Mouse (Mus musculus) intestine, embryonic 15.5 days (tissue): ENCODE measurements around the gene Mkrn1. TPM values are rescaled to one million over a fixed set of nuclear protein-coding genes. Genes with fewer than 3 reads are reported as not detected.
"Not testable (repeated sequence)": the region's sequence is repeated elsewhere in the genome, so short reads cannot be mapped to it uniquely, and the experiment has no call there.

Experiments used
- ATAC-seq: fragments of 200-750 bp; cut with Nextera tagmentation; 2 replicates; pipeline ENCODE4 v1.8.0; 2017; ENCODE audit warnings: moderate TSS enrichment, moderate library complexity
- H3K27ac ChIP-seq: fragments of 300-500 bp; sonication (generic); 2 replicates; pipeline ENCODE4 v1.5.1; 2015; ENCODE audit warnings: mild to moderate bottlenecking, inconsistent platforms
- H3K27me3 ChIP-seq: fragments of 300-500 bp; sonication (generic); replicated peaks from 2 replicates; pipeline ENCODE4 v1.6.1; 2015; ENCODE audit warnings: inconsistent platforms
- H3K36me3 ChIP-seq: fragments of 300-500 bp; sonication (generic); 2 replicates; pipeline ENCODE4 v1.6.1; 2015; ENCODE audit warnings: inconsistent platforms
- H3K4me1 ChIP-seq: fragments of 300-500 bp; sonication (generic); replicated peaks from 2 replicates; pipeline ENCODE4 v1.6.1; 2015; ENCODE audit warnings: inconsistent platforms
- H3K4me2 ChIP-seq: fragments of 300-500 bp; sonication (generic); replicated peaks from 2 replicates; pipeline ENCODE4 v1.6.1; 2015; ENCODE audit warnings: mild to moderate bottlenecking, inconsistent platforms
- H3K4me3 ChIP-seq: fragments of 300-500 bp; sonication (generic); replicated peaks from 2 replicates; pipeline ENCODE4 v1.5.1; 2015; ENCODE audit warnings: inconsistent platforms
- H3K9ac ChIP-seq: fragments of 300-500 bp; sonication (generic); 2 replicates; pipeline ENCODE4 v1.6.1; 2015; ENCODE audit warnings: inconsistent platforms
- H3K9me3 ChIP-seq: fragments of 300-500 bp; sonication (generic); 2 replicates; pipeline ENCODE4 v1.6.1; 2016; ENCODE audit warnings: inconsistent platforms
- WGBS: fragments of 180-500 bp; shearing (Covaris S2); methylation state at CpG from one replicate; pipeline ENCODE4 v1.1.7; 2015; 5-methylcytosine and 5-hydroxymethylcytosine counted together
- polyA plus RNA-seq: library from polyadenylated mRNA; unstranded; fragments of >200 nt; fragmentation: Nextera tagmentation; extraction: Ambion mirVana; gene quantifications from 2 replicates; pipeline ENCODE4 v1.2.1, GENCODE M21; 2015

Mkrn1 gene
- polyA plus RNA-seq, 1 experiment from 2014 or later: 59.3 TPM

DNA sequence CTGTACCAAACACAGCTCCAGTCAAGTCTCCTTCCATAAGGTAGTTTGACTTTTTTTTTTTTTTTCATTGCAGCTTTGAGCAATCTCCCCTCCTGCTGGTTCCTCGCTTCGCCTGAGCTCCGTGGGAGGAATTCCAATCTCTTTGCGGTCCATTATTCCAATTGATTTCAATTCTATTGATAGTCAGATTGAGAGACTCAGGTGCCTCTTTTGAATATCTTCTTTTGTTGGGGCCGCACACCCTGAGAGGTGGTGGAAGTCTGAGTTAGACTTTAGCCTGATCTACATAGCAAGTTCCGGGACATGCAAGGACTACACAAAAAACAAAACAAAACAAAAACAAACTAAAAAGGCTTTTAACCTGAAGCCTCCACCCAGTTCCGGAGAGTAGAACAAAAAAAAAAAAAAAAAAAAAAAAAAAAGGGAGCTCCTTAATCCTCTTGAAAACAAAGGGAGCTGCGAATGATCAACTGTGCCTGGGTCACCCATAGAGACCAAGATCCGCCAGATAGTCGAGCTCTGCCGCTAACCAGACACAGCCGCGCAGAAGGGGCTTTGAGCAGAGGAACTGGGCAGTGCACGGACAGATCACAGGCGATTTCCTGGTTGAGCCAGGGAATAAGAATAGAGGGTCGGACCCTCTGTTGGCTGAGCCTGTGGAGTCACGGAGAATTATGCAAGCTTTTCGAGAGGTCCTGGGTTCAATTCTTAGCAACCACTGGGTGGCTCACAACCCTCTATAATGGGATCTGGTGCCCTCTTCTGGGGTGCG, 25.7 kb upstream of the Mkrn1 start:
- Histone ChIP-seq H3K27me3 (no peaks in the 10 kb centered on the region), H3K4me3 (no peak overlapping the region), H3K27ac (no peak overlapping the region), H3K36me3 (no peaks in the 10 kb centered on the region), H3K9ac (no peak overlapping the region), H3K4me2 (peak overlapping the region; percentile 35), H3K9me3 (no peaks in the 10 kb centered on the region), H3K4me1 (no peaks in the 10 kb centered on the region)
- 20% methylated on average over 19 of the region's 19 CpGs for WGBS
- no peak for ATAC-seq

DNA sequence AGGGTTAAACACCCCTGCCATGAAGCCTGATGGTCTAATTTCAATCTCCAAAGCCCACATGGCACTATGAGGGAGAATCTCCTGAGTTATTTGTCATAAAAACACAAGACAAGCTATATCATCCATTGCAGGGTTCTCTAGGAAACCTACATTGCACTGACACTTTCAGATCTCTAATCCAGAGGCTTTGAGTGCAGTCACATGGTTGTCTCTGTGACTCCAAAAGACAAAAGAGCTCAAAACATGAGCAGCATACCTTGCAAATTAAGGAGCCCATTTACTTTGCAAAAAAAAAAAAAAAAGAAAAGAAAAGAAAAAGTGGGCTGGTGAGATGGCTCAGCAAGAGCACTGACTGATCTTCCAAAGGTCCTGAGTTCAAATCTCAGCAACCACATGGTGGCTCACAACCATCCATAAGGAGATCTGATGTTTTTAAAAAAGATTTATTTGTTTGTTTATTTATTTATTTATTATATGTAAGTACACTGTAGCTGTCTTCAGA, 22.6 kb upstream of the Mkrn1 start:
- H3K4me3 ChIP-seq: no peak overlapping the region
- no peak overlapping the region for H3K4me2 ChIP-seq
- no peak for ATAC-seq

DNA sequence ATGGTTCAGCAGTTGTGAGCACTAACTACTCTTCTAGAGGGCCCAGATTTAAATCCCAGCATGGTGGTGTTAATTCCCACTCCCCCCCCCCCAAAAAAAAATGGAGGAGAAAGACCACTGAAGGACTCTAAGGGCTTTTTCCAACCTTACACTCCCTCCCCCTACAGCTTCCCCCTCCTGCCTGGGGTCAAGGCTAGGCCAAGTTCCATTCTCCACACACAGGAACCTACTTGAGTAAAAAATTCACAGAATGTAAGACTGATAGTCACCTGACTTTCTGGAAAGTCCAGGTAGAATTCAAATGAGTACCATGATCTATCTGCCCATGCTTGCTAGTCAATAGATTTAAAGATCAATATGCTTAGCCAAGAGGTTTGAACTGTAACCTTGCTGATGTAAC, 19.9 kb upstream of the Mkrn1 start:
- H3K9me3 ChIP-seq: no peaks in the 10 kb centered on the region
- ATAC-seq: no peak
- H3K4me2 ChIP-seq: no peak overlapping the region

More for the DNA sequence above, 22.6 kb upstream of the Mkrn1 start:
- H3K9me3 ChIP-seq: no peaks in the 10 kb centered on the region
- H3K27ac ChIP-seq: no peak overlapping the region
- no peak overlapping the region for H3K9ac ChIP-seq
- H3K27me3 ChIP-seq: no peaks in the 10 kb centered on the region
- no peaks in the 10 kb centered on the region for H3K36me3 ChIP-seq
- H3K4me1 ChIP-seq: no peaks in the 10 kb centered on the region

DNA sequence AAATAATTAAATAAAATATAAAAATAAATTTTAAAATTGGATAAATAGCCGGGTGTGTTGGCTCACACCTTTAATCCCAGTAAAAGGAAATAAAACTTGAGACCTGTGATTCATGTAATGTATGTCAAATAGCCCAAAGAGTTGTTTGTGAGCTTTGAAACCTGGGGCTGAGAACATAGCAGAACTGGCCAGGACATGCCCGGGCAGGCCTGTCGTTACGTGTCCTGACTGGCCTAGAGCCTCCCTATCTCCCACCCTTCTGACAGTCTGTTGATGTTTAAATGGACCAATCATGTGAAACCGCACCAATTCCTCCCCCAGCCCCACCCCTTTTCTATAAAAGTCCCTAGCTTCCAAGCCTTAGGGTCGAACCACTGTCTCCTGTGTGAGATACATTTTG, 17.3 kb upstream of the Mkrn1 start:
- 87% methylated on average over 6 of the region's 6 CpGs for WGBS
- not testable (repeated sequence) for H3K27ac ChIP-seq, H3K4me2 ChIP-seq, H3K9me3 ChIP-seq, H3K9ac ChIP-seq, H3K4me3 ChIP-seq, H3K36me3 ChIP-seq, ATAC-seq, H3K4me1 ChIP-seq, H3K27me3 ChIP-seq

More for the DNA sequence above, 19.9 kb upstream of the Mkrn1 start:
- Histone ChIP-seq H3K9ac (no peak overlapping the region), H3K27me3 (no peaks in the 10 kb centered on the region), H3K36me3 (no peaks in the 10 kb centered on the region), H3K4me3 (no peak overlapping the region), H3K27ac (no peak overlapping the region), H3K4me1 (no peaks in the 10 kb centered on the region)

DNA sequence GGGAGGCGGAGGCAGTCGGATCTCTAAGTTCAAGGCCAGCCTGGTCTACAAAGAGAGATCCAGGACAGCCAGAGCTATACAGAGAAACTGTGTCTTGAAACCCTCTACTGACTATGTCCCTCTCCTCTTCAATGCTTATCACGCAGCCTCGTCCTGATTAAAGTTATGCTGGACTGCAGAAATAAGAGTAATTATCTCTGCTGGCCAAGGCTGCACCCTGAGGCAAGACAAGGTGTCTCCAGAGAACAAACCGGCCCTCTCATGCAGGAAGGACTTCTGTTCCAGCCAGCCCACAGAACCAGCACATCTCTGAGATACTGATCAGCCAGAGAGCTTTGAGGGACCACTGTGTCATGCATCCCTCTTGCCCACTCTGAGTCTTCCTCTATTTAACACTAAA, 15.6 kb upstream of the Mkrn1 start:
- Histone ChIP-seq H3K9me3 (no peaks in the 10 kb centered on the region), H3K4me1 (no peaks in the 10 kb centered on the region), H3K4me3 (no peak overlapping the region), H3K36me3 (no peaks in the 10 kb centered on the region), H3K4me2 (no peak overlapping the region), H3K27me3 (no peaks in the 10 kb centered on the region), H3K27ac (no peak overlapping the region), H3K9ac (no peak overlapping the region)
- WGBS: 84% methylated on average over 5 of the region's 5 CpGs
- ATAC-seq: no peak

DNA sequence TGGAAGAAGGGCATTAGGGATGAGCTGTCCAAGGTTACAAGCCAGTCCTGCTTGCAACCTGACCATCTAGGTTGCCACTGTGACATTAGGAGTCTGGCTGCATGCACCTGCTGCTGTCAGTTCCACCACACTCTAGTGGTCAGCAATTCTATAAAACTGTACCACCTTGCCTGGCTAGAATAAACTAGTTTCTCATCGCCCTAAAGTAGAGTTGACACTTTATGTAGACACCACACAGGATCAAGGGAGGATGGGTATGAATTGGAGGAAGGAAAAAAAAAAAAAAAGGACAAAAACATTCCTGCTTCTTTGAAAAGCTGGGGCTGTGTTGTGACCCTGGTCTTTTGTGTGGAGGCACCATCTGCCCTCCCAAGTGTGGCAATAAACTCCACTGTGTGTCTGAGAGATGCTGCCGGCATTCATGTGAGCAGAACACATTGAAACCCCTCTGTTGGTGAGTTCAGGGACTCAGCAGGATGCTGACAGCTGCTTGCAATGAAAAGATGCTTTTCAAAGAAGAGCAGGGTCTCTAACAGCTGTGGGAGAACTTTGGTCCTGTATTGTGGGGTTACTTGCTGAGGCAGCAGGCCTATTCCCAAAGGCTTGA, 14.7 kb upstream of the Mkrn1 start:
- peak; percentile 39 for ATAC-seq
- Histone ChIP-seq H3K9ac (no peak overlapping the region), H3K9me3 (no peaks in the 10 kb centered on the region), H3K36me3 (no peaks in the 10 kb centered on the region), H3K4me1 (no peaks in the 10 kb centered on the region), H3K27me3 (no peaks in the 10 kb centered on the region), H3K4me2 (no peak overlapping the region), H3K4me3 (no peak overlapping the region), H3K27ac (no peak overlapping the region)
- WGBS: 70% methylated on average over 2 of the region's 2 CpGs

DNA sequence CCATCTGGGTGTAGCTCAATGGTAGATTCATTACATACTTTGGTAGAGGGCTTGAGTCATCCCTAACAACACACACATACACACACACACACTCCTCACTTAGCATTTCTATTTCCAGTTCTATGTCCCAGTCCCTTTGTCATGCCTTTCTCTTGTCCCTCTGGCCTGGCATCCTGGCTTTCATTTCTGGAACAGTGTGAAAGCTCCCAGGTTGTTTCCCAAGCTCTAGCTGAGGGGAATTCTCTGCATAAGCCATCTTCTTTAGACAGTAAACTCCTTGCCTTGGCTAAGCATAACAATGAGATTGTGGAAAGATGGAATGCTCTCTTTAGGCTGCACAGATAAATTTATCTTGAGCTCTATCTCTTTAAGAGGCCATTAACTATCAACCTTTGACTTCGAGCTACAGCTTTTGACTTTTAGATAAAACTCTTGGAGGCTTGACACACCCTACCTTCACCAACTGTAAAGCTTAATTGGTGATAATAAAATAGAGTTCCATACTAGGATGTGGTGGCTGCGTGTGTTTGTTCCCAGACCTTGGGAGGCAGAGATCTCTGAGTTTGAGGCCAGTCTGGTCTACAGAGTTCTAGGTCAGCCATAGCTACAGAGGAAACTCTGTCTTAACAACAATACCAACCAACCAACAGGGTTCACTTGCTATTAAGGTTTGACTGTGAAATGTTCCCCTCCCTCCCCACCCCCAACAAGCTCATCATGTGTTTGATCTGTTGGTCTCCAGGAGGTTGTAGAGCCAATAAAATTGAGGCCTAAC, 14.0 kb upstream of the Mkrn1 start:
- no peak overlapping the region for H3K4me3 ChIP-seq
- WGBS: 50% methylated on average over 2 of the region's 2 CpGs
- H3K27me3 ChIP-seq: no peaks in the 10 kb centered on the region
- no peak overlapping the region for H3K4me2 ChIP-seq
- H3K27ac ChIP-seq: no peak overlapping the region
- no peaks in the 10 kb centered on the region for H3K9me3 ChIP-seq
- ATAC-seq: peak; percentile 81
- H3K36me3 ChIP-seq: no peaks in the 10 kb centered on the region
- H3K9ac ChIP-seq: no peak overlapping the region
- no peaks in the 10 kb centered on the region for H3K4me1 ChIP-seq

DNA sequence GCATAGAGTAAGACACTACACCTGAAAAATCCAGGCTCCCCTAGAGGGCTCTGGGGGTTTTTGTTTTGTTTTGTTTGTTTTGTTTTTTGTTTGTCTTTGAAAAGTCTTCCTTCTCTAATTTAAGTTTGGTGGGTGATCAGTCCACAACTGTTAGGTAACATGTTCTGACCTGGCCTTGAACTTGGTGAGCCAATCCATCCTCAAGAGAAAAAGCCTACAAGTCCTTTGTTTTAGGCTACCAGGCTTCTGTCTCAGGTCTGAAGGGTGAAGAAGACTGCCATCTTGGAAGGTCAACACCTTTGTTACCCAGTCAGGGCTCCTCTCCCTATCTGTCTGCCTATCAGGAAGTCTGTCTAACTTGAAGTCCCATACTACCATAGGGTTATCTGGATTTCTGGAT, 13.4 kb upstream of the Mkrn1 start:
- H3K27me3 ChIP-seq: no peaks in the 10 kb centered on the region
- H3K4me3 ChIP-seq: no peak overlapping the region
- no peaks in the 10 kb centered on the region for H3K9me3 ChIP-seq
- no peaks in the 10 kb centered on the region for H3K36me3 ChIP-seq
- no peaks in the 10 kb centered on the region for H3K4me1 ChIP-seq
- no peak overlapping the region for H3K27ac ChIP-seq
- peak; percentile 29 for ATAC-seq
- H3K9ac ChIP-seq: no peak overlapping the region
- H3K4me2 ChIP-seq: no peak overlapping the region

DNA sequence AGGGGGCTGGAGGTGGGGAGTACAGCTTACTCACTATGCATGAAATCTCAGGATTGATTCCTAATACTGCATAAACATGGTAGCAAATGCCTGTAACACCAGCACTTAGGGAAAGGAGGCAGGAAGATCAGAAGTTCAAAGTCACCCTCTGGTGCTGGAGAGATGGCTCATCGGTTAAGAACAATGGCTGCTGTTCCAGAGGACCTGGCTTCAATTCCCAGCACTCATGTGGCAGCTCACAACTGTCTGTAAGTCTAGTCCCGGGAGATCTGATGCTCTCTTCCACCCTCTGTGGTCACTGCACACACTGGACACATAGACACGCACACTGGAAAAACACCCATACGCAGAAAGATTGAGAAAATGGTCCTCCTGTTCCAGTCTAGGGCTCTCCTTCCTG, 12.9 kb upstream of the Mkrn1 start:
- H3K27me3 ChIP-seq: no peaks in the 10 kb centered on the region
- no peak overlapping the region for H3K9ac ChIP-seq
- no peaks in the 10 kb centered on the region for H3K36me3 ChIP-seq
- H3K4me1 ChIP-seq: no peaks in the 10 kb centered on the region
- H3K27ac ChIP-seq: no peak overlapping the region
- 82% methylated on average over 4 of the region's 4 CpGs for WGBS
- no peak overlapping the region for H3K4me3 ChIP-seq
- no peaks in the 10 kb centered on the region for H3K9me3 ChIP-seq
- no peak overlapping the region for H3K4me2 ChIP-seq
- ATAC-seq: no peak

DNA sequence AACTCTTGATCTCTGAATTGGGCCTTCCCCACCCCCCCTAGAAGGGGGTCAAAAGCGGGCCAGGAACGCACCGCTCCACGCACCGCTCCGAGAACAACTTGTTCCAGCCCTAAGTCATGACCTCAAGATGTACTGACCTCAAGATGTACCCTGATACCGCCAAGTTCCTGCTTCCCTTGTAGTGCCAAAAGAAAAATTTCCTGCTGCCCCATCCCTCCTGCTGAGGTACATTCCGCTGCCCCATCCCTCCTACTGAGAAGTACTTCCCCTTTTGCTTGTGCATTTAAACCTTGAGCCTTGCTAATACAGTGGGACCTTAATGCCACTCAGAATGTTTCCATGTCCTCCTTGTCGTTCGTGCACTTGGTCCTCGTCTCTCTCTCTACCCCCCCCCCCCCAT, 10.5 kb upstream of the Mkrn1 start:
- Histone ChIP-seq H3K4me3 (no peak overlapping the region), H3K9ac (no peak overlapping the region), H3K27me3 (no peaks in the 10 kb centered on the region), H3K27ac (no peak overlapping the region), H3K36me3 (no peaks in the 10 kb centered on the region), H3K9me3 (no peaks in the 10 kb centered on the region), H3K4me2 (no peak overlapping the region), H3K4me1 (no peaks in the 10 kb centered on the region)
- WGBS: 79% methylated on average over 11 of the region's 11 CpGs
- no peak for ATAC-seq

DNA sequence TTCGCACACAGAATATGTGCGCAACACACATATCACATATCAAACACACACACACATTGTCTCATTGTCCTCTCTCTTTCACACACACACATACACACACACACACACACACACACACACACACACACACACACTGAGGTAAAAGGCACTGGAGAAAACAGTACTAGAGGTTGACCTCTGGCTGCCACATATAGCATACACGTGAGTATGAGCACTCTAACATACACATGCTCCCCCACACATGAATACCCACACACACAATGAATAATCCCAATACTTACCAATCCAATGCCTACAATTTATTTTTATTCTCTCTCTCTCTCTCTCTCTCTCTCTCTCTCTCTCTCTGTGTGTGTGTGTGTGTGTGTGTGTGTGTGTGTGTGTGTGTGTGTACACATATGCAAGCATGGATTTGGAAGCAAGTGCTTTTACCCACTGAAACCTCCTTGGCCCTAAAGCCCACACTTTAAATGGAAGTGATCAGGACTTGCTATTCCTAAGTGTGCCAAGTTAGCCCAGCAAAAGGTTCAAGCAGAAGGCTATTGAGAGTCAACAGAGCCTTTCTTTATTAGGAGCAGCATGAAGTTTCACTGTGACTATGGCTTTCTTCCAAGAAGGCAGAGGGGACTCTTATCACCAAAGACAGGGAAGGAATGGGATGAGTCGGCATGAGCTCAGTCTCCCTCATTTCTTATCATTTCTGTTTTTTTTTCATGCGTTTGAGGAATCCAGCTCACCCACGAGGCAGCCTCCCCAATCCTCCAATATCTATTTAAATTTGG, 8.9 kb upstream of the Mkrn1 start:
- ATAC-seq: no peak
- Histone ChIP-seq H3K36me3 (no peaks in the 10 kb centered on the region), H3K4me3 (no peak overlapping the region), H3K4me2 (no peak overlapping the region), H3K9me3 (no peaks in the 10 kb centered on the region), H3K9ac (no peak overlapping the region), H3K27ac (no peak overlapping the region), H3K27me3 (no peaks in the 10 kb centered on the region), H3K4me1 (no peaks in the 10 kb centered on the region)
- WGBS: 70% methylated on average over 6 of the region's 6 CpGs
